Mouse (Mus musculus): ENCODE measurements around the gene Anxa11. TPM values are rescaled to one million over a fixed set of nuclear protein-coding genes. Genes with fewer than 3 reads are reported as not detected.
A peak's percentile ranks its signal among the peaks of the same experiment; 100 is the strongest.
"Not testable (repeated sequence)": the region's sequence is repeated elsewhere in the genome, so short reads cannot be mapped to it uniquely, and the experiment has no call there.

The Anxa11 gene
- polyA plus RNA-seq, 1 experiment: 59.2 TPM

DNA sequence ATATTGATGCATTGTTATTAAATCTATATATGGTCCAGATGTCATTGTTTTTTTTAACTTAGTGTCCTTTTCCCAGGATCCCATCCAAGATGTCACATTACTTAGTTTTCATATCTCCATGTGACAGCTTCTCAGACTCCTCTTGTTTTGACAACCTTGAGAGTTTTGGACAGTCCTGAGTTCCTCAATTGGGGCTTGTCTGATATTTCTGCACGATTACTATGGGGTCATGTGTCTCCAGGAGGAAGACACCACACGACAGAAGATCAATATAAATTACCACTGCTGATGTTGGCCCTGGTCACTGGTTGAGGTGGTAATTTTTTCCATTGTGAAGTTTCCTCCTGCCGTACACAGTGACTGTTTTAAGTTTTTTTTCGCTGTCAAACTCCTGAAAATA lies 377 bp upstream of the Anxa11 start:
- TF ChIP-seq POLR2A (IDR thresholded peaks at IDR 0.05; ENCODE audit: control insufficient read depth, low read depth, low read length) (no peak), CTCF (IDR thresholded peaks at IDR 0.05; ENCODE audit: control insufficient read depth, insufficient read depth, insufficient replicate concordance, low read depth, low read length) (no peak)
- no peaks in the 10 kb centered on the region for H3K27me3 ChIP-seq (ENCODE audit: control insufficient read depth, insufficient read depth, low read length)
- peaks cover 8% of the 10 kb centered on the region for H3K4me1 ChIP-seq (ENCODE audit: control insufficient read depth, insufficient read depth, low read length)
- peak overlapping the region; percentile 91 for H3K4me3 ChIP-seq (ENCODE audit: control insufficient read depth, low read depth, low read length)
- no peak overlapping the region for H3K27ac ChIP-seq (ENCODE audit: control insufficient read depth, insufficient read depth, low read depth, low read length)
- no peaks in the 10 kb centered on the region for H3K36me3 ChIP-seq (ENCODE audit: control insufficient read depth, insufficient read depth, low read length)

DNA sequence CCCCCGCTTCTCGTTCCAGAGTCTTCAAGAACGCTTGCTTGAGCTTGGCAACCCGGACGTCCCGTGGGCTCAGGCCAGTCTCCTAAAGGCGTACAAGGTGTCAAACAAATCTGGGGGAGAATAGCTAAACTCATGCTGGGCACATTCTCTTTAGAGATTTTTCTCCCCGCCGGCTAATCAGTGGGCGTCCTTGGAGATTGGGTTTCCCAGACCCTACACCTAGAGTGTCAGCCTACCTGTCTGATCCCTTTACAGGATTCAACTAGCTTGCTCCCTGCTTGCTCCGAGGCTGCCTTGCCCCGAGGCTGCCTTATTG lies 690 bp downstream of the Anxa11 start:
- Histone ChIP-seq H3K27ac (ENCODE audit: control insufficient read depth, insufficient read depth, low read depth, low read length) (peak overlapping the region; percentile 73), H3K4me3 (ENCODE audit: control insufficient read depth, low read depth, low read length) (peak overlapping the region; percentile 91), H3K4me1 (ENCODE audit: control insufficient read depth, insufficient read depth, low read length) (peaks cover 9% of the 10 kb centered on the region), H3K27me3 (ENCODE audit: control insufficient read depth, insufficient read depth, low read length) (no peaks in the 10 kb centered on the region), H3K36me3 (ENCODE audit: control insufficient read depth, insufficient read depth, low read length) (no peaks in the 10 kb centered on the region)
- TF ChIP-seq POLR2A (IDR thresholded peaks at IDR 0.05; ENCODE audit: control insufficient read depth, low read depth, low read length) (no peak), CTCF (IDR thresholded peaks at IDR 0.05; ENCODE audit: control insufficient read depth, insufficient read depth, insufficient replicate concordance, low read depth, low read length) (no peak)

DNA sequence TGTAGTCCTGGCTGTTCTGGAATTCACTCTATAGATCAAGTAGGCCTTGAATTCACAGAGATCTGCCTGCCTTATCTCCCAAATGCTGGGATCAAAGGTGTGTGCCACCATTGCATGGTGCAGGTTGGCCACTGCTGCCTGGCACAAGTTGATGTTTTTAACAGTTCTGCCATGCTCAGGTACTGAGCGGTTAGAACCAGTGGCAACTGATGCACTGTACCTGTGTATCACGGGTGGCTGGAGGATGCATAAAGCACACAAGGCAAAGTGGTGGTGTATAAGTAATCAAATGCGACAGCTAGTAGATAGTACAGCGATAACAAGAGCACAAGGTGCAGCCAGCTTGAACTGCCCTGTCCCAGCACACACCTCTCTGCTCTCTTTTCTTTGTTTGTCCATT lies 2.4 kb downstream of the Anxa11 start:
- H3K27ac ChIP-seq (ENCODE audit: control insufficient read depth, insufficient read depth, low read depth, low read length): no peak overlapping the region
- no peak for TF ChIP-seq CTCF (IDR thresholded peaks at IDR 0.05; ENCODE audit: control insufficient read depth, insufficient read depth, insufficient replicate concordance, low read depth, low read length)
- TF ChIP-seq POLR2A (IDR thresholded peaks at IDR 0.05; ENCODE audit: control insufficient read depth, low read depth, low read length): no peak
- no peaks in the 10 kb centered on the region for H3K27me3 ChIP-seq (ENCODE audit: control insufficient read depth, insufficient read depth, low read length)
- H3K36me3 ChIP-seq (ENCODE audit: control insufficient read depth, insufficient read depth, low read length): no peaks in the 10 kb centered on the region
- H3K4me3 ChIP-seq (ENCODE audit: control insufficient read depth, low read depth, low read length): no peak overlapping the region
- peaks cover 11% of the 10 kb centered on the region for H3K4me1 ChIP-seq (ENCODE audit: control insufficient read depth, insufficient read depth, low read length)

DNA sequence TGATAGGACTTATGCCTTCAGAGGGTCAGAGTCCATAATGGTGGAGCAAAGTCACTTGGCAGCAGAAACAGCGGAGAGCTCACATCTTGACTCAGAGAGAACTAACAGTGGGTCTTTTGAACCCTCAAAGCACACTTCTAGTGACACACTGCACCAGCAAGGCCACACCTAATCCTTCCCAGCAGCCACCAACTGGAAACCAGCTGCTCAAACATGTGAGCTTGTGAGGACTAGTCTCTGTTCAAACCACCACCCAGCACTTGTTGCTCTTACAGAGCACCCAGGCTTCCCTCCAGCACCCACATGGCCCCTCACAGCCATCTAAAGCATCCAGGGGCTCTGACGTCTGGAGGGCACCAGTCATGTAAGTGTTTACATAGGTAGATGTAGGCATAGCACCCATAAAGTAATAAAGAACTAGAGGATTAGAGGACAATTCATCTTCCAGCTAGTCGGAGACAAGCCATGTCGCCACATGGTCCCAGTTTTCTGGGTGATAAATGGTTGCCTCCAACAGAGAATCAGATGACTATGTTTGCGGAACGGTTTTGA lies 4.0 kb downstream of the Anxa11 start:
- no peak overlapping the region for H3K4me3 ChIP-seq (ENCODE audit: control insufficient read depth, low read depth, low read length)
- H3K27ac ChIP-seq (ENCODE audit: control insufficient read depth, insufficient read depth, low read depth, low read length): no peak overlapping the region
- peaks cover 11% of the 10 kb centered on the region for H3K4me1 ChIP-seq (ENCODE audit: control insufficient read depth, insufficient read depth, low read length)
- TF ChIP-seq CTCF (IDR thresholded peaks at IDR 0.05; ENCODE audit: control insufficient read depth, insufficient read depth, insufficient replicate concordance, low read depth, low read length): no peak
- H3K36me3 ChIP-seq (ENCODE audit: control insufficient read depth, insufficient read depth, low read length): no peaks in the 10 kb centered on the region
- no peaks in the 10 kb centered on the region for H3K27me3 ChIP-seq (ENCODE audit: control insufficient read depth, insufficient read depth, low read length)

DNA sequence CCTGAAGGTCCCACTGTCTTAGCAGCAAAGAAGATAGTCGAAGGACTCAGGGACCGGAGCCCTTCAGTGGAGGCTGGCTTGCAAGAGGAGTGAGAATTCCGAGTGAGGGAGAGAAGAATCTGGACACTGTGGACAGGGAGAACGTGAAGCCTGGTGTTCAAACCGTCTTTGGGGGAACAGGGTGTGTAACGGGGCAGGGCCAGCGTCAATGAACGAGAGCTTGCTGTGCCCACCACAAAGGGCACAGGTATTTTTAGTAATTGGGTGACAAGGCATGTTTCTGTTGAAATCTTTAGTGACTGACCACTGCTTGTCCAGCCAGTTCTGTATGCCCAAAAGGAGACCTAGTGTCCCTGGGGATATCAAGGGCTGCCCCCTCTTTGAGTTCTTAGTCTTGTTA lies 4.6 kb downstream of the Anxa11 start:
- Histone ChIP-seq H3K4me1 (ENCODE audit: control insufficient read depth, insufficient read depth, low read length) (peaks cover 11% of the 10 kb centered on the region), H3K4me3 (ENCODE audit: control insufficient read depth, low read depth, low read length) (no peak overlapping the region), H3K27ac (ENCODE audit: control insufficient read depth, insufficient read depth, low read depth, low read length) (no peak overlapping the region), H3K36me3 (ENCODE audit: control insufficient read depth, insufficient read depth, low read length) (no peaks in the 10 kb centered on the region), H3K27me3 (ENCODE audit: control insufficient read depth, insufficient read depth, low read length) (no peaks in the 10 kb centered on the region)
- TF ChIP-seq POLR2A (IDR thresholded peaks at IDR 0.05; ENCODE audit: control insufficient read depth, low read depth, low read length) (no peak), CTCF (IDR thresholded peaks at IDR 0.05; ENCODE audit: control insufficient read depth, insufficient read depth, insufficient replicate concordance, low read depth, low read length) (no peak)

DNA sequence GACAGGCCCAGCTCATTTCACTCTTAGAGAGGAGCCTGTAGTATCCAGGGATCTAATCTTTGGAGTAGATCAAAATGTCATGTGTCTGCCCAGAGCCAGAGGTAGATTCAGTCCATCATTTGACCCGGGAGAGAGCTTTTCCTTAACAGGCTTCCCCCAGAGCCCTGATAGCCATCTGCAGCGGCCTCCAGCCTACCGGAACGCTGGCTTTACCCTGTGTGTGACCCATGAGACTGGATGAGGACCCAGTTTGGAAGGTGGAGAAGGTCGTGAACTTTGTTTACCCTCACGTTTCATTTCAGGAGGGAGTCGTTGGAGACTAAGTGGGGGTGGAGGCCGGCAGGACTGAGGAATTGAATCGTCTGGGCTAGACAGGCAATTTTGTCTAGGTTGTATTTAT lies 5.7 kb downstream of the Anxa11 start:
- TF ChIP-seq POLR2A (IDR thresholded peaks at IDR 0.05; ENCODE audit: control insufficient read depth, low read depth, low read length) (no peak), CTCF (IDR thresholded peaks at IDR 0.05; ENCODE audit: control insufficient read depth, insufficient read depth, insufficient replicate concordance, low read depth, low read length) (no peak)
- Histone ChIP-seq H3K36me3 (ENCODE audit: control insufficient read depth, insufficient read depth, low read length) (no peaks in the 10 kb centered on the region), H3K4me1 (ENCODE audit: control insufficient read depth, insufficient read depth, low read length) (peaks cover 7% of the 10 kb centered on the region), H3K4me3 (ENCODE audit: control insufficient read depth, low read depth, low read length) (no peak overlapping the region), H3K27me3 (ENCODE audit: control insufficient read depth, insufficient read depth, low read length) (no peaks in the 10 kb centered on the region), H3K27ac (ENCODE audit: control insufficient read depth, insufficient read depth, low read depth, low read length) (no peak overlapping the region)

DNA sequence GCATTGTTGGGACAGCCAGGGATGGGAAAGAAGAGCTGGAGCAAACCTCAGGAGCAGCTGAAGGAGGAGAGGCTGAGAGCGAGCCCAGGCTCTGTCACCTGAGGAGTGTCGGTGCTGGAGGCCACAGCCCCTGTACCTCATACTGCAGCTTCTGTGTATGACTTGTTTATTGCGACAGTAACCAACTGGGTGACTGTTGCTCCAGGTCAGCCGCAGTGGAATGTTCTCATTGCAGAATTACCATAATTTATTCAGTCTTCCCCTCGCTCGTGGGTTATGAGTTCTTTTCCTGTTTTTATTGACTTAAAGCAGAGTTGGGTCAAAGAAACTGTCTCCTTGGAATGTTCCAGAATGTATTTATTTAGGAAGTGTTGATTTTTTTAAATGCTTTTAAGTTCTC lies 6.3 kb downstream of the Anxa11 start:
- no peaks in the 10 kb centered on the region for H3K36me3 ChIP-seq (ENCODE audit: control insufficient read depth, insufficient read depth, low read length)
- TF ChIP-seq POLR2A (IDR thresholded peaks at IDR 0.05; ENCODE audit: control insufficient read depth, low read depth, low read length): no peak
- TF ChIP-seq CTCF (IDR thresholded peaks at IDR 0.05; ENCODE audit: control insufficient read depth, insufficient read depth, insufficient replicate concordance, low read depth, low read length): no peak
- H3K4me3 ChIP-seq (ENCODE audit: control insufficient read depth, low read depth, low read length): no peak overlapping the region
- no peaks in the 10 kb centered on the region for H3K27me3 ChIP-seq (ENCODE audit: control insufficient read depth, insufficient read depth, low read length)
- no peak overlapping the region for H3K27ac ChIP-seq (ENCODE audit: control insufficient read depth, insufficient read depth, low read depth, low read length)
- peaks cover 4% of the 10 kb centered on the region for H3K4me1 ChIP-seq (ENCODE audit: control insufficient read depth, insufficient read depth, low read length)

DNA sequence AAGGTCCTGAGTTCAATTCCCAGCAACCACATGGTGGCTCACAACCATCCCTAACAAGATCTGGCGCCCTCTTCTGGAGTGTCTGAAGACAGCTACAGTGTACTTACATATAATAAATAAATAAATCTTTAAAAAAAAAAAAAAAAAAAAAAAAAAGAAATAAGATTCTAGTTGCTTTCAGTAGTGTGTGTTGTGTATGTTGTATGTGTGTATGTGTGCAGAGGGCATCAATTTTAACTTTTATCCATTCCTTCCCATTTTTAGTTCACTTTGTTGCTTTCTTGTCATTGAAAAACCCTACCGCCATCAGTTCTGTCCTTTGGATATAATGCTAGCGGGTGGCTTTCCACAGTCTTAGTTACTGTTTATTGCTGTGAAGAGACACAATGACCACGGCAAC lies 6.8 kb downstream of the Anxa11 start:
- H3K4me1 ChIP-seq (ENCODE audit: control insufficient read depth, insufficient read depth, low read length); H3K27me3 ChIP-seq (ENCODE audit: control insufficient read depth, insufficient read depth, low read length); H3K36me3 ChIP-seq (ENCODE audit: control insufficient read depth, insufficient read depth, low read length); H3K4me3 ChIP-seq (ENCODE audit: control insufficient read depth, low read depth, low read length); H3K27ac ChIP-seq (ENCODE audit: control insufficient read depth, insufficient read depth, low read depth, low read length): not testable (repeated sequence)

Data from testis, adult 2 months (tissue).